Mouse (Mus musculus): ENCODE measurements around the gene Cyp2d9. TPM values are rescaled to one million over a fixed set of nuclear protein-coding genes. Genes with fewer than 3 reads are reported as not detected.

Gene Cyp2d9
- total and polyA plus RNA-seq, 3 experiments, result not detected

GRCm38 (mm10) chr15:82422935-82423334 lies 10.3 kb upstream of the Cyp2d9 start:
- Histone ChIP-seq H3K4me1 (ENCODE audit: control insufficient read depth in 1 of 2, insufficient read depth in 2 of 2, low read length in 2 of 2) (no peaks in the 10 kb centered on the region), H3K9ac (ENCODE audit: control insufficient read depth, low read depth, low read length, poor library complexity, severe bottlenecking) (no peak overlapping the region), H3K27me3 (ENCODE audit: control insufficient read depth in 1 of 2, insufficient read depth in 2 of 2, low read length in 2 of 2) (no peaks in the 10 kb centered on the region; a peak in 1 of 4 replicates), H3K36me3 (ENCODE audit: control insufficient read depth in 1 of 2, insufficient read depth in 2 of 2, low read length in 2 of 2) (no peaks in the 10 kb centered on the region), H3K4me3 (ENCODE audit: control insufficient read depth in 1 of 2, insufficient read depth in 1 of 2, low read depth in 2 of 2, low read length in 2 of 2) (no peak overlapping the region), H3K9me3 (replicated peaks; ENCODE audit: insufficient read depth, low read length) (no peaks in the 10 kb centered on the region), H3K79me2 (ENCODE audit: control insufficient read depth, insufficient read depth, low read length, poor library complexity) (no peaks in the 10 kb centered on the region), H3K27ac (ENCODE audit: control insufficient read depth, low read depth, low read length) (no peak overlapping the region)
- no peak for DNase-seq (ENCODE audit: low read depth, low spot score)
- no peak for TF ChIP-seq MEF2A (IDR thresholded peaks at IDR 0.05; ENCODE audit: extremely low read depth, insufficient replicate concordance, low read depth, low read length, poor library complexity, severe bottlenecking)
- no peak for TF ChIP-seq ELF1 (IDR thresholded peaks at IDR 0.05; ENCODE audit: low read depth, low read length)
- TF ChIP-seq MYC (IDR thresholded peaks at IDR 0.05; ENCODE audit: low read depth, low read length), result no peak
- no peak for TF ChIP-seq TBP (IDR thresholded peaks at IDR 0.05; ENCODE audit: low read depth, low read length)

GRCm38 (mm10) chr15:82423471-82423870 lies 9.8 kb upstream of the Cyp2d9 start:
- no peak for TF ChIP-seq USF2 (IDR thresholded peaks at IDR 0.05; ENCODE audit: borderline replicate concordance in 1 of 2, insufficient read depth in 1 of 2, low read depth in 1 of 2, low read length in 2 of 2)
- no peak for TF ChIP-seq HCFC1 (IDR thresholded peaks at IDR 0.05; ENCODE audit: low read depth, low read length)
- TF ChIP-seq MXI1 (IDR thresholded peaks at IDR 0.05; ENCODE audit: low read depth, low read length), result no peak
- no peak for TF ChIP-seq NRF1 (IDR thresholded peaks at IDR 0.05; ENCODE audit: insufficient read depth, low read depth, low read length, poor library complexity, severe bottlenecking)
- no peak for TF ChIP-seq NELFE (IDR thresholded peaks at IDR 0.05; ENCODE audit: low read depth, low read length)
- no peak for TF ChIP-seq BHLHE40 (IDR thresholded peaks at IDR 0.05; ENCODE audit: borderline replicate concordance, low read depth, low read length)
- no peak for TF ChIP-seq GATA1 (IDR thresholded peaks at IDR 0.05; ENCODE audit: low read depth, low read length)
- TF ChIP-seq RAD21 (IDR thresholded peaks at IDR 0.05; ENCODE audit: low read depth, low read length), result no peak
- no peak for TF ChIP-seq MYB (IDR thresholded peaks at IDR 0.05; ENCODE audit: low read depth, low read length)
- no peak for TF ChIP-seq E2F4 (IDR thresholded peaks at IDR 0.05; ENCODE audit: borderline replicate concordance, low read depth, low read length)
- TF ChIP-seq ZKSCAN1 (IDR thresholded peaks at IDR 0.05; ENCODE audit: low read depth, low read length), result no peak
- no peak for TF ChIP-seq ZC3H11A (IDR thresholded peaks at IDR 0.05; ENCODE audit: low read depth, low read length)
- TF ChIP-seq CTCF (IDR thresholded peaks at IDR 0.05 in 2 of 3, conservative IDR thresholded peaks at IDR 0.05 in 1 of 3; ENCODE audit: control insufficient read depth in 1 of 3, insufficient read depth in 1 of 3, low read depth in 2 of 3, low read length in 3 of 3, poor library complexity in 1 of 3, severe bottlenecking in 1 of 3), result no peak
- no peaks in the 10 kb centered on the region for H3K9me3 ChIP-seq (replicated peaks; ENCODE audit: insufficient read depth, low read length)
- H3K27ac ChIP-seq (ENCODE audit: control insufficient read depth, low read depth, low read length), result no peak overlapping the region
- no peaks in the 10 kb centered on the region for H3K79me2 ChIP-seq (ENCODE audit: control insufficient read depth, insufficient read depth, low read length, poor library complexity)
- DNase-seq (ENCODE audit: low read depth, low spot score), result no peak
- no peaks in the 10 kb centered on the region for H3K36me3 ChIP-seq (ENCODE audit: control insufficient read depth in 1 of 2, insufficient read depth in 2 of 2, low read length in 2 of 2)
- H3K4me3 ChIP-seq (ENCODE audit: control insufficient read depth in 1 of 2, insufficient read depth in 1 of 2, low read depth in 2 of 2, low read length in 2 of 2), result no peak overlapping the region
- no peaks in the 10 kb centered on the region for H3K4me1 ChIP-seq (ENCODE audit: control insufficient read depth in 1 of 2, insufficient read depth in 2 of 2, low read length in 2 of 2)
- H3K9ac ChIP-seq (ENCODE audit: control insufficient read depth, low read depth, low read length, poor library complexity, severe bottlenecking), result no peak overlapping the region
- no peaks in the 10 kb centered on the region; a peak in 1 of 4 replicates for H3K27me3 ChIP-seq (ENCODE audit: control insufficient read depth in 1 of 2, insufficient read depth in 2 of 2, low read length in 2 of 2)
